Mouse (Mus musculus) forebrain, embryonic 13.5 days (tissue): ENCODE results near the gene Nicn1. TPM values are rescaled to one million over a fixed set of nuclear protein-coding genes. Genes with fewer than 3 reads are reported as not detected.

Experiments
- ATAC-seq: fragments of 200-750 bp; cut with Nextera tagmentation; 2 replicates; pipeline ENCODE4 v1.8.0; 2017
- H3K27ac ChIP-seq: fragments of 300-500 bp; sonication (generic); 2 replicates; pipeline ENCODE4 v1.5.1; 2015; ENCODE audit warnings: inconsistent platforms, mild to moderate bottlenecking, moderate library complexity
- H3K27me3 ChIP-seq: fragments of 300-500 bp; sonication (generic); 2 replicates; pipeline ENCODE4 v1.6.1; 2015; ENCODE audit warnings: mild to moderate bottlenecking, inconsistent platforms
- H3K36me3 ChIP-seq: fragments of 300-500 bp; sonication (generic); 2 replicates; pipeline ENCODE4 v1.6.1; 2015; ENCODE audit warnings: mild to moderate bottlenecking, inconsistent platforms; ENCODE audit not compliant: poor library complexity, severe bottlenecking
- H3K4me1 ChIP-seq: fragments of 300-500 bp; sonication (generic); 2 replicates; pipeline ENCODE4 v1.6.1; 2015; ENCODE audit warnings: inconsistent platforms
- H3K4me2 ChIP-seq: fragments of 300-500 bp; sonication (generic); 2 replicates; pipeline ENCODE4 v1.6.1; 2015; ENCODE audit warnings: inconsistent platforms, mild to moderate bottlenecking, moderate library complexity
- H3K4me3 ChIP-seq: fragments of 300-500 bp; sonication (generic); 2 replicates; pipeline ENCODE4 v1.5.1; 2015; ENCODE audit warnings: mild to moderate bottlenecking, inconsistent platforms
- H3K9ac ChIP-seq: fragments of 300-500 bp; sonication (generic); 2 replicates; pipeline ENCODE4 v1.6.1; 2015; ENCODE audit warnings: mild to moderate bottlenecking, inconsistent platforms
- H3K9me3 ChIP-seq: fragments of 300-500 bp; sonication (generic); replicated peaks from 2 replicates; pipeline ENCODE4 v1.6.1; 2016; ENCODE audit warnings: inconsistent platforms
- WGBS: fragments of 180-500 bp; shearing (Covaris S2); methylation state at CpG from one replicate; pipeline ENCODE4 v1.1.7; 2015; 5-methylcytosine and 5-hydroxymethylcytosine counted together
- polyA plus RNA-seq: library from polyadenylated mRNA; unstranded; fragments of >200 nt; fragmentation: Nextera tagmentation; extraction: Ambion mirVana; gene quantifications from 2 replicates; pipeline ENCODE4 v1.2.1, GENCODE M21; 2015

The Nicn1 gene
- polyA plus RNA-seq, result 94.9 and 95.4 TPM in 2 replicates

DNA sequence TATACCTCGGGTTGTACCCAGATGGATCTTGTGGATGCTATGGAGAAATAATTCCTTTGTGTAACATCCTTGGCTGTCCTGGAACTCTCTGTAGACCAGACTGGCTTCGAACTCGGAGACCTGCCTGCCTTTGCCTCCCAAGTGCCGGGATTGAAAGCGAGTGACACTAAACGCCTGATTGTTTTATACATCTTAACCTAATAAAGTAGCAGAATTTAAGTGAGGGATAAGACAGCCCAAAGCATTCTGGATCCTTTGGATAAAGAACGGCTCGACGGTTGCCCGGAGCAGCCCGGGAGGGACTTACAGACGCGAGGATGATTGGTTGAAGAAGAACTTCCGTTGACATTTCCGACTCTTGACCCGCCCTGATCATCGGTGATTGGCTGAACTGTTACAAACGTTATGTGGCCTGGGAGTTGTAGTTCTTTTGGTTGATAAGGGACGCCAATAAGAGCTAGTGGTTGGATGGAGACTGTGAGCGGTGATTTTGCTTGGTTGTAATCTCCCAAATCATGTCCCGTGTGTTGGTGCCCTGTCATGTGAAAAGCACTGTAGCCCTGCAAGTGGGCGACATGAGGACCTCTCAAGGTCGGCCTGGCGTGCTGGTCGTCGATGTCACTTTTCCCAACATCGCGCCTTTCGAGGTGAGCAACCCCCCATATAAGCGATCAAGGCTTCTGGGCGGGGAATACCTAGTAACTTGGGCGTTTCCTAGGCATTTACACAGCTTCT lies at the start of gene Nicn1:
Gene Nicn1, plus strand, starts transcription at position 414 of the 735 bp plus-strand sequence.
- Histone ChIP-seq H3K4me3 (peak within 1 kb of the TSS; percentile 62), H3K27me3 (no peaks in the 10 kb centered on the region), H3K9ac (peak within 1 kb of the TSS; percentile 83), H3K36me3 (peaks cover 19% of the 10 kb centered on the region), H3K4me2 (peak within 1 kb of the TSS; percentile 68), H3K27ac (peak within 1 kb of the TSS; percentile 97), H3K9me3 (no peaks in the 10 kb centered on the region), H3K4me1 (peaks cover 14% of the 10 kb centered on the region)
- ATAC-seq, result peak; percentile 98
- WGBS, result under 1% methylated on average over 32 of the region's 32 CpGs

DNA sequence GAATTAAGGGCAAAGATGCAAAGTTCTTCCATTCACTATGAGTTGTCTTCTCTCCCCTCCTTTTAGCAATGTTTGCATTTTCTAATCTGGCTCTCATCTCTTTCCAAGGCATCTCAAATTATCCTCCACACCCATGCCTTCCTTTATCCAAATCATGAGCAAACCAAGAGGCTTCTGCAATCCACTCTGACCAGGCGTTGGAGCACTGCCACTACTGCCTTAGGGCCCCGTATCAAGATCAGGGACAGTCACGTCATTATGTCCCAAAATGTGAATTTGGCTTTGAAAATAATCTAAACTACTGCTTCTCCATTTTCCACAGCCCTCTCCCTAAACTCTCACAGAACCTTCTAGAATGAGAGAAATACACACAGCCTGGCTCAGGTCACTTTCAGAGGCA lies 45.7 kb upstream of the Nicn1 start:
- Histone ChIP-seq H3K27me3 (no peaks in the 10 kb centered on the region), H3K9me3 (no peaks in the 10 kb centered on the region), H3K36me3 (peaks cover 31% of the 10 kb centered on the region), H3K4me1 (no peaks in the 10 kb centered on the region), H3K9ac (no peak overlapping the region), H3K27ac (no peak overlapping the region), H3K4me2 (no peak overlapping the region), H3K4me3 (no peak overlapping the region)
- 96% methylated on average over 3 of the region's 3 CpGs for WGBS
- ATAC-seq, result no peak

DNA sequence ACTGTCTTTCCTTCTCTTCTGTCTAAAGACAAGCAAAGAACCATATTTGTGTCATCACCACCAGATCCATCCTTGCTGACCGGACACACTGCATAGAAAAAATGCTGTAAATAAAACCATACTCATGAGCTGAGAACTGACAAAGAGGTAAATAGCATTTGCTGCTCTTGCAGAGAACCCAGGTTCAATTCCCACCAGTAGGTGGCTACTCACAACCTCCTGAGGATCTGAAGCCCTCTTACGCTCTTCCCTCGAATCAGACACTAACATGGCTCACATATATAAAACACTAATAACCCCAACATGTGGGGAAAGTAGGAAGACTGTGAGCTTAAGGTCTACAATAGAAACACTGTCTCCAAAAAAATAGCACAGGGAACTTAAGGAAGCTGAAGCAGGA lies 45.2 kb upstream of the Nicn1 start:
- no peak for ATAC-seq
- Histone ChIP-seq H3K4me1 (no peaks in the 10 kb centered on the region), H3K4me2 (no peak overlapping the region), H3K36me3 (peaks cover 31% of the 10 kb centered on the region), H3K27ac (no peak overlapping the region), H3K9me3 (no peaks in the 10 kb centered on the region), H3K9ac (no peak overlapping the region), H3K27me3 (no peaks in the 10 kb centered on the region), H3K4me3 (no peak overlapping the region)
- WGBS, result 80% methylated on average over 3 of the region's 3 CpGs

DNA sequence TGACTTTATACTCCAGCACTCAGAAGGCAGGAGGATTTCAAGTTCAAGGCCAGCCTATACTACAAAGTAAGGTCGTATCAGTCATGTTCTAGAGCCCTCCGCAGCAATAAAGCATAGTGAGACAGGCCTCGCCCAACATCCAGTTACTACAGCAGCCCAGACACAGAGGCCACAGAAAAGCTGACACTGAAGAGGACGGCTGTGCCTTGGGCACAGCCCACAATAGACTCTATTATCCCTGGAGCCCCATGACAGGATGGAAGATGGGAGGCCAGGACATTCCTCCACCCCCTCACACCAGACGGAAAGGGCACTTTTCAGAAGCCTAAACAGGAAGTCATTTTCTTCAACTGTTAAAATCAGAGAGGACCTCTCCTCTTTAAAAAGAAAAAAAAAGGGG lies 41.3 kb upstream of the Nicn1 start:
- Histone ChIP-seq H3K36me3 (peaks cover 54% of the 10 kb centered on the region), H3K27ac (no peak overlapping the region), H3K4me3 (no peak overlapping the region), H3K4me1 (no peaks in the 10 kb centered on the region), H3K27me3 (no peaks in the 10 kb centered on the region), H3K4me2 (no peak overlapping the region), H3K9ac (no peak overlapping the region), H3K9me3 (no peaks in the 10 kb centered on the region)
- no peak for ATAC-seq
- WGBS, result 75% methylated on average over 5 of the region's 5 CpGs

DNA sequence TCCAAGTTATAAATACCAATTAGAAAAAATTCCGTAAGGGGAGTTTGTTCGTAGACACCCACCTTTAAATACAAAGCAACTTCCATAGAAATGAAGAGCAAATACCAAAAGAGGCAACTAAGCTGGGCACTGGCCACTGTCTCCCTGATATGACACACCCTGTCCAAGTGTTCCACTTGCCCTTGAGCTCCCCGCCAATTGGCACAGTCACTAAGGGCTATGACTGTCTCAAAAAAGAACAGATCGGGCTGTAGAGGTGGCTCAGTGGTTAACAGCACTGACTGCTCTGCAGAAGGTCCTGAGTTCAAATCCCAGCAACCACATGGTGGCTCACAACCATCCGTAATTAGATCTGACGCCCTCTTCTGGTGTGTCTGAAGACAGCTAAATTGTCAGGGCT lies 38.4 kb upstream of the Nicn1 start:
- H3K4me1 ChIP-seq, result no peaks in the 10 kb centered on the region
- H3K36me3 ChIP-seq, result peaks cover 36% of the 10 kb centered on the region
- no peak overlapping the region for H3K4me3 ChIP-seq
- ATAC-seq, result no peak
- 94% methylated on average over 6 of the region's 6 CpGs for WGBS
- H3K9ac ChIP-seq, result no peak overlapping the region
- no peak overlapping the region for H3K4me2 ChIP-seq
- no peak overlapping the region for H3K27ac ChIP-seq
- H3K9me3 ChIP-seq, result no peaks in the 10 kb centered on the region
- H3K27me3 ChIP-seq, result no peaks in the 10 kb centered on the region

DNA sequence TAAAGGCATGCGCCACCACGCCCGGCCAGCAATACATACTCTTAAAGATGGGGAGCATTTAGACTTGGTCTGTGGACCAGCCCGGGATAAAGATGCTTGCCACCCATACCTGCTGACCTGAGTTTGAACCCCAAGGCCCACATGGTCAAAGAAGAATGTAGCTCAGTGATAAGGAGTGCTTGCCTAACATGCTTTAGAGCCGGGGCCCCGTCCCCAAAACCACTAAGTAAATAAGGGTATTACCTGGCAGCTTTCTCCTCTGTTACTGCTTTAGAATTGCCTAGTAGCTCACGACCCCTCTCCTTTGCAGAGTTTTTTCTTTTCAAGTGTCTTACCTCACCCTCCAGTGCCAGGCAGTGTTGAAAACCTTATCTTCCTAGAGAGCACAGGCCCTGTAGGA lies 37.5 kb upstream of the Nicn1 start:
- WGBS, result 97% methylated on average over 7 of the region's 7 CpGs
- ATAC-seq, result no peak
- Histone ChIP-seq H3K9me3 (no peaks in the 10 kb centered on the region), H3K4me3 (no peak overlapping the region), H3K9ac (no peak overlapping the region), H3K27me3 (no peaks in the 10 kb centered on the region), H3K4me1 (no peaks in the 10 kb centered on the region), H3K27ac (no peak overlapping the region), H3K36me3 (peaks cover 35% of the 10 kb centered on the region), H3K4me2 (no peak overlapping the region)

DNA sequence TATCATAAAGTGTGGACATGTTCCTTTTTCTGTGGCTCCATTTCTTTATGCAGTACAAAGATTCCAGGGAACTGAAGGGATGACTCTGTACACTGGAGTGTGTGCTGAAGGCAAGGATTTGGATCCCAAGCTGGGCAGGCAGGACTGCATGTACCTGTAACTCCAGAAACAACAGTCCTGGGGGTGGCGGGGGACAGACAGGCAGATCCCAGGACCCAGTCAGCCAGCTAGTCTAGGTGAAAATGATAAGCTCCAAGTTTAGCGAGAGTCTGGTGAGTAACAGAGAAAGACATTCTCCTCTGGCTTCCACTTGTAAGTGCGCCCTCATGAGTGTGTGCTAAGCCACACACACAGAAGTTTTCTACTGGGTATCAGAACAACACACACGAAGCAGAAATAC lies 29.7 kb upstream of the Nicn1 start:
- Histone ChIP-seq H3K9ac (no peak overlapping the region), H3K9me3 (no peaks in the 10 kb centered on the region), H3K4me2 (no peak overlapping the region), H3K27ac (no peak overlapping the region), H3K4me3 (no peak overlapping the region), H3K27me3 (no peaks in the 10 kb centered on the region), H3K36me3 (0 out of 2 replicates have a peak, but pooled peaks cover 4% of the 10 kb centered on the region), H3K4me1 (peaks cover 24% of the 10 kb centered on the region)
- no peak for ATAC-seq
- 85% methylated on average over 4 of the region's 4 CpGs for WGBS

DNA sequence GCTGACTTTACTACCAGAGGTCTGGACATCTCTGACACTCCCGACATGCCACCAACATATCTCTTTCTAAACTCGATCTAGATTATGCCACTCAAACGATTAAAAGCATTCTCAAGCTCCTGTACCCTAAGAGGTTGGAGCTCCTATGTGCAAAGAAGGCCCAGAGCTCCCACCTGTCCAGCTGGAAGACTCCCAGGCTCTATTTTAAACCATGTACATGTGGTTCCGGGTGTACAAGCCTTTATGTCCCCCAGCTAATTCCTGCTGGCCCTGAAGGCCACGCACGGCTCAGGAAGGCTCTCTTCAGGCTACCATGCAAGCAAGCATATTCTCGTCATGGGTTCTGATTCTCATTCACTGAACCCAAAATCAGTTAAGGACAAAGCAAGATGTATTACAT lies 28.4 kb upstream of the Nicn1 start:
- H3K4me3 ChIP-seq, result peak overlapping the region; percentile 98; the same call in 1 of the 2 replicates
- H3K27ac ChIP-seq, result no peak overlapping the region
- no peak for ATAC-seq
- peak overlapping the region; percentile 83 for H3K4me2 ChIP-seq
- H3K4me1 ChIP-seq, result peaks cover 24% of the 10 kb centered on the region
- peak overlapping the region; percentile 48 for H3K9ac ChIP-seq
- no peaks in the 10 kb centered on the region for H3K36me3 ChIP-seq
- H3K9me3 ChIP-seq, result no peaks in the 10 kb centered on the region
- 81% methylated on average over 7 of the region's 7 CpGs for WGBS
- H3K27me3 ChIP-seq, result no peaks in the 10 kb centered on the region

DNA sequence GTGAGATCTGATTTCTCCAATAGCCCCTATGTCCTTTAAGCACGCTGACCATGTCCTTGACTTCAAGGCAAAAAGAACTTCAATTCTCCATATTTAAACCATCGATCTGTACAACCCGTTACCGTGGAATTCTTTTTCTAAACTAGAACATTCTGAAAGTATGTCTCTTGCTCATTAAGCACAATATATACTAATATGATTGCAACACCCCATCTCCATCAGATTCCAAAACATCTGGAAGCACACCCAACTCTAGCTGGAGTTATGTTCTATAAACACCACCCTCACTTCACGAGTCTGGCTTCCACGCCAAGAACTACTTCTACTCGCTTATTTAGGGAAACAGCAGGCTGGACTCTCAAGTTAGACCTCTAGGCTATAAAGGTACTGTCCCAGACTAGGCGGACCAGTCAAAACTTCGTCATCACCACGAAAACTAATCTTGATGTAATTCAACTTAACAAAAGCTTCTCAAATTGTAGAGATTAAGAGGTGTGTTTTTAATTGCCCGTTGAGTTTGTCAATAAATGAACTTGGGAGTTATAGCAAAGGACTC lies 27.7 kb upstream of the Nicn1 start:
- peak overlapping the region; percentile 98 for H3K4me3 ChIP-seq
- H3K27me3 ChIP-seq, result no peaks in the 10 kb centered on the region
- no peak overlapping the region for H3K27ac ChIP-seq
- H3K9me3 ChIP-seq, result no peaks in the 10 kb centered on the region
- H3K9ac ChIP-seq, result peak overlapping the region; percentile 89
- H3K36me3 ChIP-seq, result no peaks in the 10 kb centered on the region
- H3K4me2 ChIP-seq, result peak overlapping the region; percentile 83
- peaks cover 24% of the 10 kb centered on the region for H3K4me1 ChIP-seq
- WGBS, result 41% methylated on average over 11 of the region's 11 CpGs
- no peak for ATAC-seq

DNA sequence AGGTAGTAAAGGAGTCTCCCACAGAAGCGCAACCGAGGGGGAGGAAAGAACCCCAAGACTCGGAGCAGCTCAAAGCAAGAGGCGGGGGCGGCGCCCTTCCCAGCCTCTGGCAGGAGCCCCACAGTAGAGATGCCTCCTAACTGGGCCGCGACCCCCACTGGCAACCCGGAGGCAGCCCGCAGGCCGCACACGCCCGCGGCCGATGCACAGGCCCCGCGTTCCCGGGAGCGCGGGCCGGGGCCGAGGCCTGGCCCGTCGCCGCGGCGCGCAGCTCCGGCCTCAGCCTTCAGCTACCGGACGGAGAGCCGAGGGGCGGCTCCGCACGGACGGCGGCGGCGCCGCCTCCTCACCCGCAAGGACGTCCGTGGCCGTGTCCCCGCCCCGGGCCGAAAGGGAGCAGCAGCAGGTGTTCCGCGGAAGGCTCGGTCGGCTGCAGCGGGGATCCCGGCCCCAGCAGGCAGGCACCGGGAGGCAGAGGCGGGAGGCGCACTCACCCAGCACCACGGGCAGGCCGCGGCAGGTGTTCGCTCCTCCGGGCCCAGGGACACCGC lies 27.0 kb upstream of the Nicn1 start:
- under 1% methylated on average over 61 of the region's 62 CpGs for WGBS
- Histone ChIP-seq H3K36me3 (no peaks in the 10 kb centered on the region), H3K9ac (peak overlapping the region; percentile 89), H3K4me2 (peak overlapping the region; percentile 83), H3K4me1 (peaks cover 24% of the 10 kb centered on the region), H3K4me3 (peak overlapping the region; percentile 98), H3K27ac (peak overlapping the region; percentile 94), H3K27me3 (no peaks in the 10 kb centered on the region), H3K9me3 (no peaks in the 10 kb centered on the region)
- ATAC-seq, result peak; percentile 40

DNA sequence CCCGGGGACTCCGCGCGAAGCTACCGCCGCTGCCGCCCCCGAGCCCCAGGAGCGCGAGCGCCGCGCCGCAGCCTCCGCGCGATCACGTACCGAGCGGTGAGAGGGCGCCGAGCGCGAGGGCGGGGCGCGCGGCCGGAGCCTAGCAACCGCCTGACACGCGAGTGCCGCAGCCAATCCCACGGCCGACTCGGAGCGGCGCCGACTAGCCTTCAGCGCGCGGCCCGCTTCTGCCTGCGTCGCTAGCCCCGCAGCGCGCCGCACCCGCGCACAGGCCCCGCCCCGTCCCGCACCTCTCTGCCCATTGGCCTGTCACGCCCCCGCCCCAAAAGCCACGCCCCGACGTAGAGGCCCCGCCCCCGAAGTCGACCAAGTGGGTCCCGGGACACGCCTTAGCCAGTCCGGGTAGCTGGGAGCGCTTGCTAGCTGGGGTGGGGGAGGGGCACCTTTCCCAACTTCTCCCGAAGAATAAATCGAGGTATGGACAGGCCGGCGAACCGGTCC lies 26.5 kb upstream of the Nicn1 start, which contains the start of gene Dag1:
Gene Dag1, minus strand, starts transcription at position 269 of the 501 bp plus-strand sequence.
- H3K27me3 ChIP-seq, result no peaks in the 10 kb centered on the region
- H3K36me3 ChIP-seq, result no peaks in the 10 kb centered on the region
- WGBS, result under 1% methylated on average over 71 of the region's 71 CpGs
- H3K9ac ChIP-seq, result peak within 1 kb of the TSS; percentile 89
- peak within 1 kb of the TSS; percentile 83 for H3K4me2 ChIP-seq
- peaks cover 24% of the 10 kb centered on the region for H3K4me1 ChIP-seq
- H3K27ac ChIP-seq, result peak within 1 kb of the TSS; percentile 94
- ATAC-seq, result peak; percentile 99
- H3K4me3 ChIP-seq, result peak within 1 kb of the TSS; percentile 98
- H3K9me3 ChIP-seq, result no peaks in the 10 kb centered on the region

DNA sequence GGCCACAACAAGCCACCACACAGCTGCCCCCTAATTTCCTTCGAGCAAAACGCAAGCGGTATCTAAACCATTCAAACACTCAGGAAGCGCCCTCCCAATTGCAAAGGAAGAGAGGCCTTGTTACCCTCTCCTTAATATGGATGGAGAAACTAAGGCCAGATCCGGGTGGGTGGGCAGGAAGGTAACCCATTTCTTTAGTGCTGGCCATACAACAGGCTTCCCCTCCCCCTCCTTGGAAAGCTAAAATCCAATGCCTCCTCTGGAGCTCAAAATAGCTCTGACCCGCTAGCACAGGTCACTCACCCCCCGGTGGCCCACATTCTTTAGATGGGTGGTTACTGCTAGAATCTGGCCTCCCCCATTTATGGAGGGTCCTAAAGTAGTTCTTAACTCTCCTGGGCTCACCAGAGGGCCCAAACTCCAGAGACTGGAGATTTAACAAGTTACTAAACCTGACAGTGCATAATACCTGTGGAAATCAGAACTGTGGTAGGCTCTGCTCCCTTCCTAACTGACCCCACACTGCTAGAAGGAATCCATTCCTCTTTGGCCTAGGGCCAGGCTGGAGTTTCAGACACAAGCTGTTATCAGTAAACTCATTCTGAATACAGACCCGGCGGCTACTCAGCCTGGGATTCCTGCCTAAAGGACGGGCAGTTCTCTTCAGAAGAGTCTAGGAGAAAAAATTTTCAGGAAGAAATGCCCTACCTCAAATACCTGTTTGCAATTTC lies 25.9 kb upstream of the Nicn1 start:
- peak overlapping the region; percentile 46; the same call in 1 of the 2 replicates for H3K9ac ChIP-seq
- 17% methylated on average over 10 of the region's 10 CpGs for WGBS
- peak overlapping the region; percentile 94 for H3K27ac ChIP-seq
- H3K4me2 ChIP-seq, result peak overlapping the region; percentile 83
- H3K27me3 ChIP-seq, result no peaks in the 10 kb centered on the region
- no peaks in the 10 kb centered on the region for H3K9me3 ChIP-seq
- no peaks in the 10 kb centered on the region for H3K36me3 ChIP-seq
- peak overlapping the region; percentile 98 for H3K4me3 ChIP-seq
- ATAC-seq, result no peak; the same call in 1 of the 2 replicates
- H3K4me1 ChIP-seq, result peaks cover 24% of the 10 kb centered on the region
